Mouse (Mus musculus) skeletal muscle tissue, postnatal 0 days (tissue): Measurements from ENCODE around the gene Pgap2. TPM values are rescaled to one million over a fixed set of nuclear protein-coding genes. Genes with fewer than 3 reads are reported as not detected.

Source experiments
- polyA plus RNA-seq: library from polyadenylated mRNA; unstranded; fragments of >200 nt; fragmentation: Nextera tagmentation; extraction: Ambion mirVana; gene quantifications from 2 replicates; pipeline ENCODE4 v1.2.1, GENCODE M21; 2015

Gene Pgap2
- 44.4 and 45.1 TPM in 2 replicates for polyA plus RNA-seq

GRCm38 (mm10) chr7:102209756-102210721 lies at the start of gene Pgap2, which contains the start of gene Nup98:
TSS of gene Pgap2 (plus strand) at chr7:102210208.
TSS of gene Nup98 (minus strand) at chr7:102210176.

GRCm38 (mm10) chr7:102255954-102256353 lies 45.9 kb downstream of the Pgap2 start, which contains the start of gene Rhog:
TSS of gene Rhog (minus strand) at chr7:102256054.

GRCm38 (mm10) chr7:102267601-102268394 lies 57.8 kb downstream of the Pgap2 start, which contains the start of gene Stim1:
TSS of gene Stim1 (plus strand) at chr7:102267806.

Other genes with a start within 250 kb of the Pgap2 start
- 2.0 and 2.3 TPM in 2 replicates for gene Il18bp, start 191.5 kb upstream of the Pgap2 start, polyA plus RNA-seq
- gene Rnf121, start 144.7 kb upstream of the Pgap2 start, polyA plus RNA-seq = 15.8 and 16.1 TPM in 2 replicates
- 8.2 and 9.5 TPM in 2 replicates for gene Xndc1, start 144.7 kb upstream of the Pgap2 start, polyA plus RNA-seq
- 0.27 and 0.49 TPM in 2 replicates for gene Xntrpc, start 144.5 kb upstream of the Pgap2 start, polyA plus RNA-seq
- gene Trpc2, start 127.1 kb upstream of the Pgap2 start, polyA plus RNA-seq = 0.05 TPM in 1 of 2 replicates, not detected in the other
- gene Art1, start 108.5 kb upstream of the Pgap2 start, polyA plus RNA-seq = 388 and 438 TPM in 2 replicates
- 21.8 and 25.9 TPM in 2 replicates for gene Art5, start 100.7 kb upstream of the Pgap2 start, polyA plus RNA-seq
- gene Chrna10, start 93.4 kb upstream of the Pgap2 start, polyA plus RNA-seq = 0.13 and 0.37 TPM in 2 replicates
- gene Nup98, start within 50 bp of the Pgap2 start, polyA plus RNA-seq = 10.3 and 11.9 TPM in 2 replicates
- 40.2 and 53.1 TPM in 2 replicates for gene Rhog, start 45.8 kb downstream of the Pgap2 start, polyA plus RNA-seq
- gene Stim1, start 57.6 kb downstream of the Pgap2 start, polyA plus RNA-seq = 93.1 and 102 TPM in 2 replicates
- 24.6 and 28.1 TPM in 2 replicates for gene Rrm1, start 231.5 kb downstream of the Pgap2 start, polyA plus RNA-seq